Mouse (Mus musculus) bone marrow macrophage, adult 2 months (primary cell): ENCODE results near the gene Dpp6. TPM values are rescaled to one million over a fixed set of nuclear protein-coding genes. Genes with fewer than 3 reads are reported as not detected.

ENCODE experiments used
- H3K27ac ChIP-seq: 2 replicates; pipeline ENCODE4 v1.5.1; 2012; ENCODE audit warnings: low read depth, low read length; ENCODE audit not compliant: insufficient read depth
- H3K4me1 ChIP-seq: 2 replicates; pipeline ENCODE4 v1.6.1; 2012; ENCODE audit warnings: low read length; ENCODE audit not compliant: control insufficient read depth, insufficient read depth
- H3K4me3 ChIP-seq: 2 replicates; pipeline ENCODE4 v1.5.1; 2012; ENCODE audit warnings: mild to moderate bottlenecking, low read length, moderate library complexity; ENCODE audit not compliant: insufficient read depth
- CTCF ChIP-seq: IDR thresholded peaks from 2 replicates; pipeline ENCODE4 v1.5.1; 2012; ENCODE audit warnings: low read depth, mild to moderate bottlenecking, low read length, moderate library complexity
- POLR2A ChIP-seq: IDR thresholded peaks from 2 replicates; pipeline ENCODE4 v1.6.1; 2012; ENCODE audit warnings: mild to moderate bottlenecking, low read depth, low read length, borderline replicate concordance
- polyA plus RNA-seq: library from polyadenylated mRNA; stranded (reverse); fragments of >200 nt; gene quantifications from 2 replicates; pipeline ENCODE4 v1.2.4, GENCODE M21; 2012; ENCODE audit not compliant: missing spikeins, insufficient read depth, insufficient read length

Dpp6 gene
- polyA plus RNA-seq, 1 experiment = not detected

DNA sequence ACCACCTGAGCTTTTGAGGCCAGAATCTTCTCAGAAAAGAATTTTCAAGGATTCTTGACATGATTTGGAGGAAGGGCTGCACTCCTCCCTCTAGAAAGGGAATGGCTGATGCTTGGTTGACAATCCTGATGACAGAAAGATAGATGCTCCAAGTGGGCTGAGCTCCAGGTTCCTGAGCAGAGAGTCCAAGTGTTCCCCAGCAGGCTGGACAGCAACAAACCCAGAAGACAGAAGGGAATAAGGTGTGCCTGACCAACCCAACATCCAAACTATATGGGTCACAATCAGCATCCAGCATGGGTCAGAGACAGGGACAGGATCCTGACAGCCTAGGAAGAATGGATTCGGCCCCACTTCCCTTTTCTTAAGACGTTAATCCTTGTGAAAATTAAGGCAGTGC is 493.2 kb downstream of the Dpp6 start:
- no peak overlapping the region for H3K4me3 ChIP-seq
- no peak for TF ChIP-seq POLR2A
- TF ChIP-seq CTCF = no peak
- H3K27ac ChIP-seq = no peak overlapping the region
- H3K4me1 ChIP-seq = no peaks in the 10 kb centered on the region

DNA sequence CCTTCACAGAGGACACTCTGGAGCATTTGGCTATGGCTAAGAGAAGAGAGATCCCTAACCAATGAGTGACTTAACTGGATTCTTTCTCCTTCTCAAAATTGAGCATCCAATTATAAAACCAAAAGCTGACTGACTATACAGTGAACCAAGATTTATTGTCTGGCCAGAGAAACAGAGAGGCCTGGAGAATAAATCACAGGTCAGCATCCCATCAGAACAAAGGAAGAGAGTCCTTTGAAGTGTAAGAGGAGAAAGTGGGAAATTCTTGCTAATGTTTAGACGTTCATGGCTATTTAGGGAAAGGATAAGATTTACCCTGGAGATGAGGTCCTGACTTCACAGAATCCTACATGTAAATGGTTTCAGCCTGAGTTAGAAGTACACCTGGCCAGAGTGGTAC is 499.7 kb downstream of the Dpp6 start:
- Histone ChIP-seq H3K27ac (no peak overlapping the region), H3K4me1 (no peaks in the 10 kb centered on the region), H3K4me3 (no peak overlapping the region)
- TF ChIP-seq CTCF (no peak), POLR2A (no peak)

DNA sequence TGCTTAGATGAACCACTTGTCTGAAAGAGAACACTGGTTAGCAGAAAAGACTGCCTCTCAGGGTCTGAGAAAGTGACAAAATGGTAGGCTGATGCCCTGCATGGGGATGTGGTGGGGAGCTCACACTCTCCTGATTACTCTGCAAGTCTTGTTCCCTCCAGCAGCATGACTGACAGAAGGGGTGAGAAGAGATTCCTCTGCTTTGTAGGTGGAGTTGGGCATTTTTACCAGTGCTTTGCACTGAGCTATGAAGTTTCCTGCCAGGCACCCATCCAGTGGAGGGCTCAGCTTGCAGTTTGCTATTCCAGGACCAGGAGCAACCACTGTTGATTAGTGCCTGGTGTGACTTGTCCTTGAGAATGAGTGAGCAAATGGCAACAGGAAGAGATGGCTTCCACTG is 500.3 kb downstream of the Dpp6 start:
- no peak overlapping the region for H3K4me3 ChIP-seq
- H3K27ac ChIP-seq = no peak overlapping the region
- TF ChIP-seq POLR2A (no peak), CTCF (no peak)
- H3K4me1 ChIP-seq = no peaks in the 10 kb centered on the region

DNA sequence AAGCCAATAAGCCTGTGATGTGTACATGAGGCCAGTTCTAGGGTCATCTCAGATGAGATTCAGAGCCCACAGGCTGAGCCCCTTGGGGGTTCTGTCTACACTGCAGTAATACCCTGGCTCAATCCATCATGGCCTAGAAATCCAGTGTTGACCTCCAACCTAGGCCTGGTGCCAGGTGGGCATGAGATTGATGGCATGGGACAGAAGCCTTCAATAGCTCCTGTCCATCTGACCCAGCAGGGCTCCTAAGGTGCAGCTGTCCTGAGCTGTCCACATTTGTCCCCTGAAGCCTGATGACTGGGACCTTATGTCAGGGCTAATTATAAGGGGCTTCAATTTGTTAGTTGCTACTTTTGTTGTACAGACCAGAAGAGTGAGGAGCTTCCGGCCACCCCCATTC is 500.8 kb downstream of the Dpp6 start:
- Histone ChIP-seq H3K4me3 (no peak overlapping the region), H3K4me1 (no peaks in the 10 kb centered on the region), H3K27ac (no peak overlapping the region)
- no peak for TF ChIP-seq POLR2A
- no peak for TF ChIP-seq CTCF

DNA sequence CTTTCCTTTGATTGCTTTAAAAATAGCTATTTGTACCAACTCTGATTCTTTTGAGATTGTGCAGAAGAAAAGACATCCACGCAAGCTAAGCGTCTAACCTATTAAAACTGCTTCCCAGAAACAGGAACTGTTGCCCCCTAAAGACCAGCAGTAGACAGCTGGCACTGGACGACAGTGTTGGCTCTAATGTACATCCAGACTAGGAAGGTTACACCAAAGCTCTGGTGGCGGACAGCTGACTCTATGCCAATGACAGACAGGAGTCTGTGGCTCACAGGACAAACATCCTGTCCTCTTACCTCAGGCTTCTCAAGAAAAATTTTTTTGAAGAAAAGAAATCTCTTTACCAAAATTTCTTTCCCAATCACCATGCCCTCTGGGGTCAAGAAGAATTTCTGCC is 502.7 kb downstream of the Dpp6 start:
- no peak for TF ChIP-seq POLR2A
- TF ChIP-seq CTCF = no peak
- Histone ChIP-seq H3K4me1 (no peaks in the 10 kb centered on the region), H3K4me3 (no peak overlapping the region), H3K27ac (no peak overlapping the region)

DNA sequence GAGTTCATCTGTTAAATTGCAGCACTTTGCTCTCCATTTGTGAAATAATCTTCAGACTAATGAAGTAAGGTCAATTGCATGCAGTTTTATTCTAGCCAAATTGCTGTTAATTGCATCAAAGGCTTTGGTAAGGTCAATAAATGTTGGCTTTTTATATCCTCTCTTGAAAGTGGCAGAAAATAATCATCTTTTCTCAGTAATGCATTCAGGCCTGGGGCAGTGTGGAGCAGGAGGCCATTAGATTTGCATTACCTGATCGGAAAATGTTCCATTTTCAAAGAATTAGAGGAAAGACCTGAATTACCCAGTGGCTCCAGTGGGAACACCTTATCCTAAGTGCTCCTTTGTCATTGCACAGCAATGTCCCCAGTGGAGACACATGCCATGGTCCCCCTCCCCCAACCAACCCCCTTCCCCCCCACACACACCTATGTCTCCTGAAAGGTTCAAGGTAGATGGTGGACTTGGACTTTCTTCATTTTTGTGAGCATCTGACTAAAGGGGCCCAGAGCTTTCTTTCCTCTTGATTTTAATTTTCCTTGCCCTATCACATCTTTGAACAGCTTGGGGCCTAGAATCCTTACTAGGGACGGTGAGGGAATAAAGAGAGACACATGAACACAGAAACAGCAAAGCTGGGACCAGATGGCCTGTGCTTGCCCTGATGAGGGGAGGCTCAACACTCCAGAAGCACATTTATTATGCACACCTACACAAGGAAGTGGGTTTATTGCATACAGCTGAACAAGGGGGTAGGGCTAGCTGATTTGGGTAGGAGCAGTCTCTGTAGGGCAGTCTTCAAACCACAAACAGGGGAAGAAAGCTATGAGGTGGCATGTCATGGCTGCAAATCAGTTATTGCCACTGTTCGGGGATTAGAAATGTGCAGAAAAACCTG is 506.1 kb downstream of the Dpp6 start:
- Histone ChIP-seq H3K4me3 (no peak overlapping the region), H3K27ac (no peak overlapping the region), H3K4me1 (no peaks in the 10 kb centered on the region)
- TF ChIP-seq CTCF = no peak
- TF ChIP-seq POLR2A = no peak

DNA sequence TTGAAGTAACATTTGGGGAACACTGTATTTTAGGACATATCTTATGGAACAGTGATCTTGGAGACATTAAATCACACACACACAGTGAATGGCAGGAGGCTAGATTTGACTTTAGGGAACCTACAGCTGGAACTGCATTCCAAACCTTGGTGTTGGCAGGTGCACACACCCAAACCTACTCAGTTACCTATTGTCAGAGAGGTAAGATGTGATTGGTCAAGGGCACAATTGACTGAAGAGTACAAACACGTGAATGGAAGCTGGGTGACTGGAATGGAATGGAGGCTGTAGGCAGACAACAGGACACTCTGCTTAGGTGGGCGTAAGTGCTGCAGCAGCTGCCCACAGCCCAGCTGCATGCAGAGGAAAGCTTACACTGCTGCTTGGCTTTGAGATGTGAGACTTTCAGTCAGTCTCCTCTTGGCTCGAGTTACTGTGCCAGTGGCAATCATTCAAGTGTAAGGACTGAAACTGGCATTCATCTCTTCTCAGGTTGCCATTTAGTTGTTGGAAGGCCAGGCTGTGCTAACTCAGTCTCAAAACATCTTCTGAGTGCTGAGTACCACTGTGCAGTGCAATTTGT is 507.4 kb downstream of the Dpp6 start:
- H3K4me3 ChIP-seq = no peak overlapping the region
- no peaks in the 10 kb centered on the region for H3K4me1 ChIP-seq
- no peak overlapping the region for H3K27ac ChIP-seq
- TF ChIP-seq CTCF (no peak), POLR2A (no peak)

DNA sequence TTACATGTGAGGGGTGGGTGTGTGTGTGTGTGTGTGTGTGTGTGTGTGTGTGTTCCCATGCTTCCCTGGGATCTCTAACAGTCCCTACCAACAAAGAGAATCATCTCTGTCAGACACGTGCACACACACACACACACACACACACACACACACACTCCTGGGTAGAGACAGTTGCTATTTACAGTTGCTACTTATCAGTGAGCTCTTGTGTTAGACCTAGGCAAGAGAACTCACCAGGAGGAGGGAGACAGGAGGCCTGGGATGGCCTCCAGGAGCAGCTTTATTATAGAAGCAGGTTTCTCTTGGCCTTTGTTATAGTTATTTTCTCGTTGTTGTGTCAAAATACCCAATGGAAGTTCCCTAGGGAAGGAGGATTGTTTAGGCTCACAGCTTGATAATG is 519.7 kb downstream of the Dpp6 start:
- Histone ChIP-seq H3K4me3 (no peak overlapping the region), H3K27ac (no peak overlapping the region), H3K4me1 (no peaks in the 10 kb centered on the region)
- TF ChIP-seq POLR2A (no peak), CTCF (no peak)

DNA sequence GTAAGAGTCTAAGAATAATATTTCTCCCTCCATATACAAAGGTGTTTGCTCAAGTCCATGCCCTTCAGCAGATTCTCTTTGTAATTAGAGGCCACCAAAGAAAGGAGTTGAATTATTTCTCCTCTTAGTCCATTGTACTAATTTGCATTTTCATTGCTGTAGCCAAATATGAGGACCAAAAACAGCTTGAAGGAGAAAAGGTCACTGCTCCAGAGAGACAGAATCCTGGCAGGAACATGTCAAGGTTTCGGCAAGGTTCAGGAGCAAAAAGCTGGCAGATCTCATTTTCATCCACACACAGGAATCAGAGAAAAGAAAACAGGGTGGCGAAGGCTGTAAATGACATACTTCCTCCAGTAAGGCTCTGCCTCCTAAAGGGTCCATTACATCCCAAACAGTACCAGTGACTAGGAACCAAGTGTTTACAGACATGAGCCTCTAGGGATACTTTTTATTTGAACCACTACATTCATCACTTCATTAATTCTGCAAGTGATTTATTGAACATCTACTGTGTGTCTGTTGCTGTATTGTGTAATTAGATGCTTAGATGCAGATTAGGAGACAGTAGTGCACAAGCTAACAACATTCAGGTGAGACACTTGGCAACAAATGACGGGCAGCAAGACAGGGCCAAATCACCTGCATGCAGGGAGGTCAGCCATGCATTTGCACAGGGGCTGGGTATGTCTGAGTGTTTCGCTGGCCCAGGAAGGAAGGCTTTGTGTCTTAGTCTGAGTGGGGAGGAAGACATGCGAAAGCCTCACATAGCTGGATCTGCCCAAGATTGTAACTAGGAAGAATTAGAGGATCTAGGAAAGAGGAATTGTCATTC is 522.4 kb downstream of the Dpp6 start:
- Histone ChIP-seq H3K27ac (no peak overlapping the region), H3K4me1 (no peaks in the 10 kb centered on the region), H3K4me3 (no peak overlapping the region)
- TF ChIP-seq CTCF (no peak), POLR2A (no peak)

DNA sequence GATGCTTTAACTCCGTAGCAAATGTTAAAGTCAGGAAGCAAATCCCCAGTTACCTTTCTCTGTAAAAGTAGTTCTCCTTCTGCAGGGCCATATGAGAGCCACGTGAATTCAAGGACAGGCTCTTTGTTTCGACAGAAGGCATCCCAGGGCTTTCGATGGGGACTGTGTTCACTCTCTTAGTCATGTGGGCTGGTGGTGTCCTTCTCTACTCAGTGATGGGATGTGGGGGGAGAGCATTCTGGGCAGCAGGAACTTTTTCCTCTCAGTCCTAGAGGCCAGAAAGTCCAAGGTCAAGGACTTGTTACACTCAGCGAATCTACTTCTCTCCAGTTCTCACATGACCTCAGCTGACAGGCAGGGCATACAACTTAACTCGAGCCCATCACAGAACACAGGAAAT is 525.3 kb downstream of the Dpp6 start:
- Histone ChIP-seq H3K27ac (no peak overlapping the region), H3K4me1 (no peaks in the 10 kb centered on the region), H3K4me3 (no peak overlapping the region)
- TF ChIP-seq POLR2A (no peak), CTCF (no peak)
